Mouse (Mus musculus): ENCODE results near the gene Parp11.

- TF ChIP-seq USF1 (IDR thresholded peaks at IDR 0.05; ENCODE audit: low read depth, low read length) (no peak), POLR2A (IDR thresholded peaks at IDR 0.05; ENCODE audit: low read depth, low read length) (no peak)
These were observed 85.7 kb downstream of the Parp11 start for GRCm38 (mm10) chr6:127532304-127532703.

All from CH12.LX (cell line).